Mouse (Mus musculus) midbrain, embryonic 10.5 days (tissue): ENCODE measurements at regions not wholly inside any gene's neighbourhood (a gene's known extent, or its start where the extent isn't known, plus 50 kb on each side); places are given as distances from the start of the nearest gene placed in this dataset.

Experiments
- DNase-seq: peaks from one replicate; pipeline ENCODE4 v3.0.0-alpha.2; 2017; ENCODE audit warnings: low spot score
- H3K27ac ChIP-seq: fragments of 300-500 bp; sonication (generic); replicated peaks from 2 replicates; pipeline ENCODE4 v1.5.1; 2016; ENCODE audit warnings: mild to moderate bottlenecking
- H3K27me3 ChIP-seq: fragments of 300-500 bp; sonication (generic); 2 replicates; pipeline ENCODE4 v1.6.1; 2016; ENCODE audit warnings: low read depth, mild to moderate bottlenecking; ENCODE audit not compliant: poor library complexity, severe bottlenecking
- H3K36me3 ChIP-seq: fragments of 300-500 bp; sonication (generic); 2 replicates; pipeline ENCODE4 v1.6.1; 2016; ENCODE audit warnings: mild to moderate bottlenecking, moderate library complexity
- H3K4me1 ChIP-seq: fragments of 300-500 bp; sonication (generic); 2 replicates; pipeline ENCODE4 v1.6.1; 2016
- H3K4me3 ChIP-seq: fragments of 300-500 bp; sonication (generic); 2 replicates; pipeline ENCODE4 v1.5.1; 2016; ENCODE audit warnings: mild to moderate bottlenecking, moderate library complexity
- H3K9me3 ChIP-seq: fragments of 300-500 bp; sonication (generic); replicated peaks from 2 replicates; pipeline ENCODE4 v1.6.1; 2016; ENCODE audit warnings: mild to moderate bottlenecking
- WGBS: fragments of 180-500 bp; shearing (Covaris S2); methylation state at CpG from one replicate; pipeline ENCODE4 v1.1.7; 2016; 5-methylcytosine and 5-hydroxymethylcytosine counted together

- Histone ChIP-seq H3K27ac (no peak overlapping the region), H3K4me1 (no peaks in the 10 kb centered on the region), H3K4me3 (no peak overlapping the region), H3K27me3 (no peaks in the 10 kb centered on the region), H3K9me3 (no peaks in the 10 kb centered on the region), H3K36me3 (no peaks in the 10 kb centered on the region)
- DNase-seq = no peak
- 61% methylated on average over 1 of the region's 1 CpGs for WGBS
Observed at GRCm38 (mm10) chr7:94504748-94505147, 1425.1 kb downstream of the Fam181b start.

- no peaks in the 10 kb centered on the region for H3K4me1 ChIP-seq
- WGBS = 90% methylated on average over 1 of the region's 1 CpGs
- no peaks in the 10 kb centered on the region for H3K36me3 ChIP-seq
- peaks cover 13% of the 10 kb centered on the region; the same call in 1 of the 2 replicates for H3K9me3 ChIP-seq
- DNase-seq = no peak
- H3K27ac ChIP-seq = no peak overlapping the region
- no peaks in the 10 kb centered on the region for H3K27me3 ChIP-seq
- no peak overlapping the region for H3K4me3 ChIP-seq
Observed at GRCm38 (mm10) chr7:94517002-94517401, 1437.3 kb downstream of the Fam181b start.

GRCm38 (mm10) chr7:94532520-94532919 is 1452.9 kb downstream of the Fam181b start:
- no peak overlapping the region for H3K4me3 ChIP-seq
- no peaks in the 10 kb centered on the region for H3K9me3 ChIP-seq
- no peak overlapping the region for H3K27ac ChIP-seq
- WGBS = 71% methylated on average over 1 of the region's 1 CpGs
- DNase-seq = no peak
- H3K4me1 ChIP-seq = no peaks in the 10 kb centered on the region
- H3K36me3 ChIP-seq = no peaks in the 10 kb centered on the region
- no peaks in the 10 kb centered on the region for H3K27me3 ChIP-seq

GRCm38 (mm10) chr7:94548332-94548731 is 1468.7 kb downstream of the Fam181b start:
- Histone ChIP-seq H3K36me3 (no peaks in the 10 kb centered on the region), H3K4me1 (peaks cover 7% of the 10 kb centered on the region; the same call in 1 of the 2 replicates), H3K9me3 (no peaks in the 10 kb centered on the region), H3K4me3 (no peak overlapping the region), H3K27me3 (no peaks in the 10 kb centered on the region), H3K27ac (no peak overlapping the region)
- no peak for DNase-seq
- WGBS = 20% methylated on average over 1 of the region's 1 CpGs

GRCm38 (mm10) chr7:94581475-94581874 is 1501.8 kb downstream of the Fam181b start:
- no peak overlapping the region for H3K27ac ChIP-seq
- H3K27me3 ChIP-seq = no peaks in the 10 kb centered on the region
- no peaks in the 10 kb centered on the region for H3K4me1 ChIP-seq
- WGBS = 63% methylated on average over 3 of the region's 3 CpGs
- H3K4me3 ChIP-seq = no peak overlapping the region
- H3K9me3 ChIP-seq = no peaks in the 10 kb centered on the region
- no peaks in the 10 kb centered on the region for H3K36me3 ChIP-seq
- no peak for DNase-seq

- Histone ChIP-seq H3K36me3 (no peaks in the 10 kb centered on the region), H3K4me3 (no peak overlapping the region)
- DNase-seq = no peak
Observed at GRCm38 (mm10) chr7:94587791-94588190, 1508.1 kb downstream of the Fam181b start.

GRCm38 (mm10) chr7:94594643-94595042 is 1515.0 kb downstream of the Fam181b start:
- no peak for DNase-seq
- Histone ChIP-seq H3K36me3 (no peaks in the 10 kb centered on the region), H3K9me3 (no peaks in the 10 kb centered on the region), H3K4me3 (no peak overlapping the region), H3K27ac (no peak overlapping the region), H3K4me1 (no peaks in the 10 kb centered on the region), H3K27me3 (no peaks in the 10 kb centered on the region)
- 84% methylated on average over 1 of the region's 1 CpGs for WGBS

More at GRCm38 (mm10) chr7:94587791-94588190, 1508.1 kb downstream of the Fam181b start:
- Histone ChIP-seq H3K27me3 (no peaks in the 10 kb centered on the region), H3K9me3 (no peaks in the 10 kb centered on the region), H3K4me1 (no peaks in the 10 kb centered on the region), H3K27ac (no peak overlapping the region)

GRCm38 (mm10) chr7:94618965-94619364 is 1539.3 kb downstream of the Fam181b start:
- H3K36me3 ChIP-seq = no peaks in the 10 kb centered on the region
- H3K27me3 ChIP-seq = no peaks in the 10 kb centered on the region
- H3K4me1 ChIP-seq = peaks cover 10% of the 10 kb centered on the region; the same call in 1 of the 2 replicates
- H3K4me3 ChIP-seq = no peak overlapping the region
- 0 out of 2 replicates have a peak overlapping the region, but pooled peaks have one; percentile 5 for H3K27ac ChIP-seq
- 68% methylated on average over 5 of the region's 5 CpGs for WGBS
- DNase-seq = no peak
- no peaks in the 10 kb centered on the region for H3K9me3 ChIP-seq

GRCm38 (mm10) chr7:94624546-94624945 is 1544.9 kb downstream of the Fam181b start:
- 87% methylated on average over 1 of the region's 1 CpGs for WGBS
- no peak for DNase-seq
- H3K4me1 ChIP-seq = no peaks in the 10 kb centered on the region
- no peaks in the 10 kb centered on the region for H3K9me3 ChIP-seq
- no peaks in the 10 kb centered on the region for H3K27me3 ChIP-seq
- H3K4me3 ChIP-seq = no peak overlapping the region
- no peak overlapping the region for H3K27ac ChIP-seq
- H3K36me3 ChIP-seq = no peaks in the 10 kb centered on the region

GRCm38 (mm10) chr7:94637367-94638023 is 1533.6 kb upstream of the Tenm4 start:
- no peak overlapping the region for H3K27ac ChIP-seq
- DNase-seq = no peak
- no peak overlapping the region for H3K4me3 ChIP-seq
- no peaks in the 10 kb centered on the region for H3K27me3 ChIP-seq
- no peaks in the 10 kb centered on the region for H3K36me3 ChIP-seq
- H3K4me1 ChIP-seq = no peaks in the 10 kb centered on the region
- WGBS = 81% methylated on average over 3 of the region's 3 CpGs
- H3K9me3 ChIP-seq = no peaks in the 10 kb centered on the region

- Histone ChIP-seq H3K4me3 (no peak overlapping the region), H3K9me3 (no peaks in the 10 kb centered on the region), H3K27ac (no peak overlapping the region), H3K4me1 (peaks cover 11% of the 10 kb centered on the region; the same call in 1 of the 2 replicates), H3K27me3 (no peaks in the 10 kb centered on the region), H3K36me3 (no peaks in the 10 kb centered on the region)
- WGBS = 52% methylated on average over 7 of the region's 7 CpGs
- no peak for DNase-seq
Observed at GRCm38 (mm10) chr7:94644560-94645285, 1526.3 kb upstream of the Tenm4 start.

GRCm38 (mm10) chr7:94645337-94645736 is 1525.7 kb upstream of the Tenm4 start:
- 50% methylated on average over 4 of the region's 4 CpGs for WGBS
- Histone ChIP-seq H3K27me3 (no peaks in the 10 kb centered on the region), H3K9me3 (no peaks in the 10 kb centered on the region), H3K36me3 (no peaks in the 10 kb centered on the region), H3K4me3 (no peak overlapping the region), H3K27ac (no peak overlapping the region), H3K4me1 (peaks cover 11% of the 10 kb centered on the region; the same call in 1 of the 2 replicates)
- no peak for DNase-seq

- H3K4me3 ChIP-seq = no peak overlapping the region
- H3K4me1 ChIP-seq = peaks cover 4% of the 10 kb centered on the region; the same call in 1 of the 2 replicates
- H3K27ac ChIP-seq = no peak overlapping the region
- no peak for DNase-seq
- no peaks in the 10 kb centered on the region for H3K9me3 ChIP-seq
- H3K27me3 ChIP-seq = no peaks in the 10 kb centered on the region
- WGBS = 62% methylated on average over 1 of the region's 1 CpGs
- no peaks in the 10 kb centered on the region for H3K36me3 ChIP-seq
Observed at GRCm38 (mm10) chr7:94650462-94650861, 1520.6 kb upstream of the Tenm4 start.
